Mouse (Mus musculus) heart, adult 2 months (tissue): ENCODE results near the gene Armc2.

Experiments
- CTCF ChIP-seq: fragments of 200-600 bp; IDR thresholded peaks from 2 replicates; pipeline ENCODE4 v1.8.1; 2022; ENCODE audit warnings: antibody characterized with exemption, mild to moderate bottlenecking, moderate library complexity
- EP300 ChIP-seq: fragments of 200-500 bp; IDR thresholded peaks from 2 replicates; pipeline ENCODE4 v1.6.1; 2011; ENCODE audit warnings: low read depth, low read length, control low read depth; ENCODE audit not compliant: insufficient read depth
- POLR2A ChIP-seq: fragments of 200-500 bp; IDR thresholded peaks from 2 replicates; pipeline ENCODE4 v1.6.1; 2011; ENCODE audit warnings: mild to moderate bottlenecking, low read depth, low read length, control low read depth; ENCODE audit not compliant: insufficient read depth

DNA sequence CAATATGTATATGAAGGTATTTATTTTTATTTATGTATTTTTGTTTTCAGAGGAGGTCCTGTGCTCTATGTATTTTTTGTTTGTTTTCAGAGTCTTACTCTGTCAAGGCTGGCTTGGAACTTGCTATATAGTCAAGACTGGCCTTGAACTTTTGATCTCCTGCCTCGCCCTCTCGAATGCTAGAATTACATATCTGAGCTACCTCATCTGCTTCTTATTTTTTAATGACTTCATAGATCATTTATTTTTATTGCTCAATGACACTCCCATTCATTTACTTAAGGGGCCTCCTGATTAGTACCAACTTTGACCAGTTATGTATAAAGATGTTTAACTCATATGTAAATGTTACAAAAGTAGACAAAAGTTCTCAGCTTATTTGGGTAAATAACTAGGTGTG lies 121.4 kb downstream of the Armc2 start:
- TF ChIP-seq POLR2A (no peak), EP300 (no peak), CTCF (no peak)
